Mouse (Mus musculus) hindbrain, embryonic 14.5 days (tissue): ENCODE measurements around the gene Col5a1. TPM values are rescaled to one million over a fixed set of nuclear protein-coding genes. Genes with fewer than 3 reads are reported as not detected.

Experiments used
- ATAC-seq: fragments of 200-750 bp; cut with Nextera tagmentation; 2 replicates; pipeline ENCODE4 v1.8.0; 2017; ENCODE audit warnings: moderate number of reproducible peaks, mild to moderate bottlenecking, moderate TSS enrichment, moderate library complexity; ENCODE audit not compliant: low FRiP score
- DNase-seq: peaks from one replicate; pipeline ENCODE4 v3.0.0-alpha.2; 2015; ENCODE audit warnings: low spot score
- H3K27ac ChIP-seq: fragments of 300-500 bp; sonication (generic); 2 replicates; pipeline ENCODE4 v1.5.1; 2014; ENCODE audit warnings: mild to moderate bottlenecking, moderate library complexity
- H3K27me3 ChIP-seq: fragments of 300-500 bp; sonication (generic); 2 replicates; pipeline ENCODE4 v1.6.1; 2014; ENCODE audit warnings: mild to moderate bottlenecking, low read length, mixed read lengths; ENCODE audit not compliant: control insufficient read depth, insufficient read depth
- H3K36me3 ChIP-seq: fragments of 300-500 bp; sonication (generic); replicated peaks from 2 replicates; pipeline ENCODE4 v1.6.1; 2014; ENCODE audit not compliant: control insufficient read depth, insufficient read depth
- H3K4me1 ChIP-seq: fragments of 300-500 bp; sonication (generic); replicated peaks from 2 replicates; pipeline ENCODE4 v1.6.1; 2014; ENCODE audit warnings: antibody characterized with exemption, low read length, mixed read lengths; ENCODE audit not compliant: control insufficient read depth, insufficient read depth
- H3K4me2 ChIP-seq: fragments of 300-500 bp; sonication (generic); replicated peaks from 2 replicates; pipeline ENCODE4 v1.6.1; 2014; ENCODE audit warnings: mild to moderate bottlenecking, moderate library complexity
- H3K4me3 ChIP-seq: fragments of 300-500 bp; sonication (generic); replicated peaks from 2 replicates; pipeline ENCODE4 v1.5.1; 2014; ENCODE audit warnings: mild to moderate bottlenecking, low read length
- H3K9ac ChIP-seq: fragments of 300-500 bp; sonication (generic); 2 replicates; pipeline ENCODE4 v1.6.1; 2014
- H3K9me3 ChIP-seq: fragments of 300-500 bp; sonication (generic); 2 replicates; pipeline ENCODE4 v1.6.1; 2016; ENCODE audit warnings: low read length; ENCODE audit not compliant: control insufficient read depth
- WGBS: fragments of 180-500 bp; shearing (Covaris S2); extraction: QIAGEN DNeasy Blood & Tissue Kit; methylation state at CpG from one replicate; pipeline ENCODE4 v1.1.7; 2014; 5-methylcytosine and 5-hydroxymethylcytosine counted together
- polyA plus RNA-seq: library from polyadenylated mRNA; unstranded; fragments of >200 nt; fragmentation: Nextera tagmentation; extraction: Ambion mirVana; gene quantifications from 2 replicates; pipeline ENCODE4 v1.2.1, GENCODE M21; 2014

The Col5a1 gene
- polyA plus RNA-seq, 1 experiment from 2014 or later, result 14.7 TPM

GRCm38 (mm10) chr2:27891922-27892541 is 5.8 kb downstream of the Col5a1 start:
- Histone ChIP-seq H3K4me2 (no peak overlapping the region), H3K9ac (no peak overlapping the region), H3K4me3 (no peak overlapping the region), H3K4me1 (peaks cover 11% of the 10 kb centered on the region; the same call in 1 of the 2 replicates), H3K9me3 (no peaks in the 10 kb centered on the region), H3K27ac (no peak overlapping the region), H3K27me3 (peaks cover 16% of the 10 kb centered on the region), H3K36me3 (no peaks in the 10 kb centered on the region)
- DNase-seq (no peak), ATAC-seq (no peak)
- WGBS, result 95% methylated on average over 7 of the region's 7 CpGs

GRCm38 (mm10) chr2:27893015-27893414 is 6.8 kb downstream of the Col5a1 start:
- H3K36me3 ChIP-seq, result no peaks in the 10 kb centered on the region
- 0 out of 2 replicates have a peak, but pooled peaks cover 8% of the 10 kb centered on the region for H3K27me3 ChIP-seq
- no peak overlapping the region for H3K27ac ChIP-seq
- H3K9ac ChIP-seq, result no peak overlapping the region
- H3K4me3 ChIP-seq, result no peak overlapping the region
- DNase-seq (no peak), ATAC-seq (no peak)
- no peak overlapping the region for H3K4me2 ChIP-seq
- H3K4me1 ChIP-seq, result 0 out of 2 replicates have a peak, but pooled peaks cover 8% of the 10 kb centered on the region
- H3K9me3 ChIP-seq, result no peaks in the 10 kb centered on the region
- 96% methylated on average over 12 of the region's 12 CpGs for WGBS

GRCm38 (mm10) chr2:27894986-27895385 is 8.8 kb downstream of the Col5a1 start:
- Histone ChIP-seq H3K4me2 (no peak overlapping the region), H3K27me3 (no peaks in the 10 kb centered on the region), H3K27ac (no peak overlapping the region), H3K36me3 (no peaks in the 10 kb centered on the region), H3K9me3 (no peaks in the 10 kb centered on the region), H3K4me3 (no peak overlapping the region), H3K9ac (no peak overlapping the region), H3K4me1 (no peaks in the 10 kb centered on the region)
- ATAC-seq (no peak), DNase-seq (no peak)
- WGBS, result 77% methylated on average over 5 of the region's 5 CpGs

GRCm38 (mm10) chr2:27895648-27896047 is 9.4 kb downstream of the Col5a1 start:
- no peak for ATAC-seq
- Histone ChIP-seq H3K9ac (no peak overlapping the region), H3K36me3 (no peaks in the 10 kb centered on the region), H3K4me3 (no peak overlapping the region), H3K9me3 (no peaks in the 10 kb centered on the region), H3K27ac (no peak overlapping the region), H3K27me3 (no peaks in the 10 kb centered on the region), H3K4me2 (no peak overlapping the region), H3K4me1 (no peaks in the 10 kb centered on the region)
- no peak for DNase-seq
- WGBS, result 73% methylated on average over 4 of the region's 4 CpGs

GRCm38 (mm10) chr2:27897161-27897560 is 10.9 kb downstream of the Col5a1 start:
- no peak overlapping the region for H3K4me2 ChIP-seq
- no peaks in the 10 kb centered on the region for H3K4me1 ChIP-seq
- no peak overlapping the region for H3K9ac ChIP-seq
- DNase-seq (no peak), ATAC-seq (no peak)
- H3K36me3 ChIP-seq, result no peaks in the 10 kb centered on the region
- no peak overlapping the region for H3K4me3 ChIP-seq
- no peak overlapping the region for H3K27ac ChIP-seq
- 74% methylated on average over 6 of the region's 6 CpGs for WGBS
- no peaks in the 10 kb centered on the region for H3K9me3 ChIP-seq
- no peaks in the 10 kb centered on the region for H3K27me3 ChIP-seq

- Histone ChIP-seq H3K4me2 (no peak overlapping the region), H3K9ac (no peak overlapping the region), H3K27ac (no peak overlapping the region), H3K4me1 (no peaks in the 10 kb centered on the region), H3K9me3 (no peaks in the 10 kb centered on the region), H3K4me3 (no peak overlapping the region), H3K36me3 (no peaks in the 10 kb centered on the region), H3K27me3 (no peaks in the 10 kb centered on the region)
- ATAC-seq (no peak), DNase-seq (no peak)
- 76% methylated on average over 3 of the region's 3 CpGs for WGBS
These were observed 13.7 kb downstream of the Col5a1 start for GRCm38 (mm10) chr2:27899894-27900293.

- ATAC-seq (no peak), DNase-seq (no peak)
- Histone ChIP-seq H3K36me3 (no peaks in the 10 kb centered on the region), H3K4me3 (no peak overlapping the region), H3K4me1 (no peaks in the 10 kb centered on the region), H3K27me3 (no peaks in the 10 kb centered on the region), H3K9ac (no peak overlapping the region), H3K27ac (no peak overlapping the region), H3K9me3 (no peaks in the 10 kb centered on the region), H3K4me2 (no peak overlapping the region)
- 60% methylated on average over 2 of the region's 2 CpGs for WGBS
These were observed 14.9 kb downstream of the Col5a1 start for GRCm38 (mm10) chr2:27901076-27901475.

- H3K9ac ChIP-seq, result no peak overlapping the region
- DNase-seq (no peak), ATAC-seq (no peak)
- H3K9me3 ChIP-seq, result no peaks in the 10 kb centered on the region
- H3K4me3 ChIP-seq, result no peak overlapping the region
- H3K4me2 ChIP-seq, result no peak overlapping the region
- 77% methylated on average over 9 of the region's 9 CpGs for WGBS
- H3K4me1 ChIP-seq, result no peaks in the 10 kb centered on the region
- H3K36me3 ChIP-seq, result no peaks in the 10 kb centered on the region
- H3K27me3 ChIP-seq, result no peaks in the 10 kb centered on the region
- H3K27ac ChIP-seq, result no peak overlapping the region
These were observed 15.5 kb downstream of the Col5a1 start for GRCm38 (mm10) chr2:27901525-27902245.

- Histone ChIP-seq H3K4me3 (no peak overlapping the region), H3K36me3 (no peaks in the 10 kb centered on the region), H3K27ac (no peak overlapping the region), H3K27me3 (no peaks in the 10 kb centered on the region), H3K9ac (no peak overlapping the region), H3K9me3 (no peaks in the 10 kb centered on the region), H3K4me2 (no peak overlapping the region), H3K4me1 (no peaks in the 10 kb centered on the region)
- WGBS, result 68% methylated on average over 3 of the region's 3 CpGs
- no peak for ATAC-seq
- no peak for DNase-seq
These were observed 16.1 kb downstream of the Col5a1 start for GRCm38 (mm10) chr2:27902318-27902717.
